Mouse (Mus musculus) left cerebral cortex, adult 8-10 months (tissue): Measurements from ENCODE around the gene Slc7a15. TPM values are rescaled to one million over a fixed set of nuclear protein-coding genes. Genes with fewer than 3 reads are reported as not detected.
"Not testable (repeated sequence)": the region's sequence is repeated elsewhere in the genome, so short reads cannot be mapped to it uniquely, and the experiment has no call there.

ENCODE experiments used
- DNase-seq, 2 experiments: peaks; one replicate each; pipeline ENCODE4 v3.0.0; 2022; ENCODE audit warnings: low spot score in 2 of 2
- total RNA-seq, 4 experiments: library from RNA; stranded (reverse); gene quantifications; 2 replicates each; pipeline ENCODE4 v1.2.4; 2022

Slc7a15 gene
- total RNA-seq, 4 experiments from 2014 or later: not detected

GRCm38 (mm10) chr12:8562213-8562612 is 36.7 kb downstream of the Slc7a15 start:
- DNase-seq: not testable (repeated sequence)

- DNase-seq: not testable (repeated sequence)
These were observed 39.0 kb downstream of the Slc7a15 start for GRCm38 (mm10) chr12:8559876-8560275.

- DNase-seq: no peak
These were observed 42.7 kb downstream of the Slc7a15 start for GRCm38 (mm10) chr12:8556189-8556588.

- no peak for DNase-seq
These were observed 43.4 kb downstream of the Slc7a15 start for GRCm38 (mm10) chr12:8555419-8555818.

GRCm38 (mm10) chr12:8547357-8547756 is 51.5 kb downstream of the Slc7a15 start:
- DNase-seq: peak; percentile 15 to 37

GRCm38 (mm10) chr12:8546801-8547200 is 52.1 kb downstream of the Slc7a15 start:
- no peak for DNase-seq

- DNase-seq: peak in 1 of 2 experiments; percentile 28
These were observed 53.7 kb downstream of the Slc7a15 start for GRCm38 (mm10) chr12:8545066-8545610.

GRCm38 (mm10) chr12:8542371-8542770 is 56.5 kb downstream of the Slc7a15 start:
- DNase-seq: no peak

GRCm38 (mm10) chr12:8539471-8539870 is 59.4 kb downstream of the Slc7a15 start:
- no peak for DNase-seq

- no peak for DNase-seq
These were observed 61.6 kb downstream of the Slc7a15 start for GRCm38 (mm10) chr12:8537291-8537690.

- no peak for DNase-seq
These were observed 62.5 kb downstream of the Slc7a15 start for GRCm38 (mm10) chr12:8536221-8536965.

- no peak for DNase-seq
These were observed 63.3 kb downstream of the Slc7a15 start for GRCm38 (mm10) chr12:8535596-8535995.

GRCm38 (mm10) chr12:8534915-8535314 is 64.0 kb downstream of the Slc7a15 start:
- no peak for DNase-seq

GRCm38 (mm10) chr12:8527770-8528169 is 71.1 kb downstream of the Slc7a15 start:
- DNase-seq: no peak

GRCm38 (mm10) chr12:8527175-8527574 is 71.7 kb downstream of the Slc7a15 start:
- DNase-seq: no peak

GRCm38 (mm10) chr12:8524062-8524461 is 74.8 kb downstream of the Slc7a15 start:
- DNase-seq: no peak

- no peak for DNase-seq
These were observed 76.2 kb downstream of the Slc7a15 start for GRCm38 (mm10) chr12:8522711-8523110.

GRCm38 (mm10) chr12:8521375-8522047 is 77.4 kb downstream of the Slc7a15 start:
- peak in 1 of 2 experiments; percentile 48 for DNase-seq

GRCm38 (mm10) chr12:8519431-8520160 is 79.3 kb downstream of the Slc7a15 start:
- DNase-seq: no peak

GRCm38 (mm10) chr12:8511037-8511882 is 87.6 kb downstream of the Slc7a15 start:
- DNase-seq: peak in 1 of 2 experiments; percentile 47
